Comparison of ENCODE assay signal across 9 mouse cellular contexts in the genomic region with DNA sequence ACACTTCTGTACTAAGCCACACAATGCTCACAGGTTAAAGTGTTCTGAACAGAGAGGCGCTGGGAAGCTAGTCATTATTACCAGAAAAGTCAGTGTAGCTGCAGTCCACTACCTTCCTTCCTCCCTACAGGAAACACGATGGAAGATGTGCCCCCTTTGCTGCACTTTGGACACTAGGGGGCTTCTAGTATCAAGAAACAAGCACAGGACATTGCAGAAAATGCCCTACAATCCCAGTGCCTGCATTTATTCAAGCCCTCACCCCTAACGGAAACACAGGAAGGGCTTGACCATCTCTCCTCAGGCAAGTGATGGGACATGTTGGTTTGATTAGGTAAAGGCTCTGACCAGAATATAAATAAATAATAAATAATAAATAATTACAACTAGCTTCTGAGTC. TPM values are rescaled to one million over a fixed set of nuclear protein-coding genes. Genes with fewer than 3 reads are reported as not detected.
DNase-seq lines count a peak whose midpoint lies in the region; ATAC-seq and TF ChIP-seq lines count a peak whose summit lies in the region.
"Had no signal": no experiment of that assay in that cellular context is flagged by ENCODE, and none has a peak within 500 bp of the region (broad histone marks: within the 10 kb centered on the region; RNA-seq: fewer than 3 reads in every experiment).

No protein-coding gene starts in this region.

- 22% methylated on average over 3 of the region's 3 CpGs for WGBS in hindbrain, embryonic 11.5 days
- 22% methylated on average over 3 of the region's 3 CpGs for WGBS in hindbrain, embryonic 13.5 days
- whole genome bisulfite sequencing in limb, embryonic 11.5 days, result 24% methylated on average over 3 of the region's 3 CpGs

- peak; percentile 17 to 64; a peak in 3 of 4 replicates for TF ChIP-seq CTCF in CH12.LX (conservative IDR thresholded peaks at IDR 0.05 in 1 of 2, IDR thresholded peaks at IDR 0.05 in 1 of 2; ENCODE audit: low read depth in 2 of 2, low read length in 2 of 2)

- TF ChIP-seq POLR2A in CH12.LX (IDR thresholded peaks at IDR 0.05; ENCODE audit: low read depth, low read length), result no peak

- H3K27ac ChIP-seq in hindbrain, embryonic 11.5 days (ENCODE audit: low read depth, low read length), result no peak overlapping the region
- H3K27ac ChIP-seq in hindbrain, embryonic 13.5 days, result no peak overlapping the region
- no peak overlapping the region for H3K27ac ChIP-seq in CH12.LX (ENCODE audit: insufficient read depth, low read depth)
- no peak overlapping the region for H3K27ac ChIP-seq in limb, embryonic 11.5 days (replicated peaks; ENCODE audit: low read depth, low read length)
- H3K27ac ChIP-seq: limb, embryonic 13.5 days had no signal

- no peaks in the 10 kb centered on the region for H3K36me3 ChIP-seq in hindbrain, embryonic 11.5 days (ENCODE audit: control insufficient read depth, insufficient read depth, low read length)
- no peaks in the 10 kb centered on the region for H3K36me3 ChIP-seq in hindbrain, embryonic 13.5 days
- no peaks in the 10 kb centered on the region for H3K36me3 ChIP-seq in CH12.LX (replicated peaks in 1 of 2; ENCODE audit: control insufficient read depth in 1 of 2, insufficient read depth in 1 of 2, low read length in 1 of 2)
- H3K36me3 ChIP-seq in limb, embryonic 11.5 days (ENCODE audit: control insufficient read depth, insufficient read depth, low read length), result no peaks in the 10 kb centered on the region
- H3K36me3 ChIP-seq: limb, embryonic 13.5 days had no signal

- DNase-seq in hindbrain, embryonic 11.5 days (ENCODE audit: low spot score), result peak; percentile 59
- DNase-seq in CH12.LX (ENCODE audit: extremely low read depth), result peak; percentile 19
- peak; percentile 70 for DNase-seq in brain, adult 2 months (ENCODE audit: low read depth, low spot score)
- DNase-seq in limb, embryonic 11.5 days (ENCODE audit: low spot score), result peak; percentile 64
- DNase-seq in right cerebral cortex, postnatal 4 days, result no peak
- no peak for DNase-seq in layer of hippocampus, postnatal 25 days (ENCODE audit: extremely low spot score in 1 of 2, low spot score in 1 of 2)
- DNase-seq in left cerebral cortex, adult 18-20 months (ENCODE audit: low spot score in 2 of 2), result no peak

- no peaks in the 10 kb centered on the region for H3K4me1 ChIP-seq in hindbrain, embryonic 11.5 days (replicated peaks; ENCODE audit: control insufficient read depth, insufficient read depth, low read length)
- H3K4me1 ChIP-seq in hindbrain, embryonic 13.5 days (replicated peaks), result no peaks in the 10 kb centered on the region
- peaks cover 0 to 6% of the 10 kb centered on the region in 2 experiments; a peak in 2 of 4 replicates for H3K4me1 ChIP-seq in CH12.LX (ENCODE audit: control insufficient read depth in 1 of 2, insufficient read depth in 2 of 2)
- no peaks in the 10 kb centered on the region for H3K4me1 ChIP-seq in limb, embryonic 11.5 days (ENCODE audit: control insufficient read depth, insufficient read depth, low read length)

- H3K27me3 ChIP-seq in hindbrain, embryonic 11.5 days (ENCODE audit: control insufficient read depth, insufficient read depth, low read length), result no peaks in the 10 kb centered on the region
- peaks cover 4% of the 10 kb centered on the region; the same call in 1 of the 2 replicates for H3K27me3 ChIP-seq in hindbrain, embryonic 13.5 days
- no peaks in the 10 kb centered on the region for H3K27me3 ChIP-seq in CH12.LX (replicated peaks)
- no peaks in the 10 kb centered on the region for H3K27me3 ChIP-seq in limb, embryonic 11.5 days (ENCODE audit: control insufficient read depth, insufficient read depth, low read length)

- H3K4me3 ChIP-seq in hindbrain, embryonic 11.5 days (ENCODE audit: low read depth, low read length), result no peak overlapping the region
- no peak overlapping the region for H3K4me3 ChIP-seq in hindbrain, embryonic 13.5 days
- no peak overlapping the region for H3K4me3 ChIP-seq in CH12.LX (replicated peaks in 1 of 3; ENCODE audit: low read depth in 2 of 3, low read length in 2 of 3, poor library complexity in 1 of 3)
- H3K4me3 ChIP-seq in limb, embryonic 11.5 days (ENCODE audit: low read depth, low read length), result no peak overlapping the region
- H3K4me3 ChIP-seq: limb, embryonic 13.5 days had no signal

- no peak for ATAC-seq in hindbrain, embryonic 11.5 days (ENCODE audit: low FRiP score)
- ATAC-seq in hindbrain, embryonic 13.5 days (ENCODE audit: low FRiP score), result no peak
- ATAC-seq in limb, embryonic 11.5 days (ENCODE audit: insufficient number of reproducible peaks, low FRiP score, low TSS enrichment, low read depth), result no peak

- H3K4me2 ChIP-seq in hindbrain, embryonic 11.5 days (replicated peaks; ENCODE audit: low read depth, low read length), result no peak overlapping the region
- no peak overlapping the region for H3K4me2 ChIP-seq in hindbrain, embryonic 13.5 days
- H3K4me2 ChIP-seq in CH12.LX (ENCODE audit: insufficient read depth, low read depth, poor library complexity, severe bottlenecking), result no peak overlapping the region
- H3K4me2 ChIP-seq in limb, embryonic 11.5 days (ENCODE audit: low read depth, severe bottlenecking), result no peak overlapping the region
- H3K4me2 ChIP-seq: limb, embryonic 13.5 days had no signal

- no peak overlapping the region for H3K9ac ChIP-seq in hindbrain, embryonic 11.5 days (ENCODE audit: low read depth, low read length)
- no peak overlapping the region for H3K9ac ChIP-seq in hindbrain, embryonic 13.5 days
- no peak overlapping the region for H3K9ac ChIP-seq in CH12.LX (ENCODE audit: insufficient read depth, low read depth)
- no peak overlapping the region for H3K9ac ChIP-seq in limb, embryonic 11.5 days (ENCODE audit: low read length)
- H3K9ac ChIP-seq: limb, embryonic 13.5 days had no signal

- dilution Hi-C loops in CH12.LX (cut with MboI; ENCODE audit: extremely low pct_ligation_motif_present, extremely low pct_unique_long_range_greater_than_20kb, low sequenced_read_pairs), result no loop called here

- TF ChIP-seq EP300 in CH12.LX (IDR thresholded peaks at IDR 0.05; ENCODE audit: low read length), result no peak

- H3K9me3 ChIP-seq in hindbrain, embryonic 11.5 days (ENCODE audit: control insufficient read depth, low read length), result no peaks in the 10 kb centered on the region
- H3K9me3 ChIP-seq in hindbrain, embryonic 13.5 days, result no peaks in the 10 kb centered on the region
- no peaks in the 10 kb centered on the region for H3K9me3 ChIP-seq in CH12.LX (replicated peaks; ENCODE audit: low read length)
- H3K9me3 ChIP-seq in limb, embryonic 11.5 days (ENCODE audit: control insufficient read depth, low read length), result no peaks in the 10 kb centered on the region
- H3K9me3 ChIP-seq: limb, embryonic 13.5 days had no signal

- in situ Hi-C loops in CH12.LX (cut with MboI; ENCODE audit: low pct_ligation_motif_present, low pct_unique_long_range_greater_than_20kb, low sequenced_read_pairs), result loop anchor here (10.0 kb wide), 2 partner anchors 221 to 411 kb away; no protein-coding TSS in a partner anchor

- TF ChIP-seq RAD21 in CH12.LX (IDR thresholded peaks at IDR 0.05; ENCODE audit: low read depth, low read length), result peak; percentile 52

- H3K79me2 ChIP-seq in CH12.LX (replicated peaks; ENCODE audit: control insufficient read depth, extremely low read depth, insufficient read depth, poor library complexity, severe bottlenecking), result no peaks in the 10 kb centered on the region

TF ChIP-seq in CH12.LX, 34 proteins besides CTCF, POLR2A, EP300 and RAD21:
- no peak for TF ChIP-seq ELF1 (IDR thresholded peaks at IDR 0.05; ENCODE audit: low read depth, low read length)
- peak; percentile 47 for TF ChIP-seq SMC3 (IDR thresholded peaks at IDR 0.05; ENCODE audit: low read depth, low read length)
TF ChIP-seq in CH12.LX: peak in this region for 1.

RNA-seq across cellular contexts. Expression of gene Lhfp, which starts 7.9 kb away (rescaled TPM):
- polyA plus RNA-seq in hindbrain, embryonic 11.5 days (2014; fragmentation: Nextera tagmentation; extraction: Ambion mirVana), result 45.2 and 60.5 TPM in 2 replicates
- 67.6 and 67.8 TPM in 2 replicates for polyA plus RNA-seq in hindbrain, embryonic 13.5 days (2015; fragmentation: Nextera tagmentation; extraction: Ambion mirVana)
- total RNA-seq in CH12.LX (2012; rRNA removed) (not detected in 2 replicates), CH12.LX (2014; rRNA removed) (not detected in 2 replicates)
- polyA plus RNA-seq in CH12.LX (2012; ENCODE audit: insufficient read length, low read depth), result not detected in 2 replicates
- 61.0 and 61.7 TPM in 2 replicates for polyA plus RNA-seq in limb, embryonic 11.5 days (2014; fragmentation: Nextera tagmentation; extraction: Ambion mirVana)
- 10 to 100 TPM; 18.6 to 21.1 TPM for total RNA-seq in layer of hippocampus, postnatal 25 days (2021)
- total RNA-seq in left cerebral cortex, adult 18-20 months (2021), result 10 to 100 TPM; 27.2 to 31.6 TPM

RNA-seq across cellular contexts. Expression of gene Cog6, which starts 16.4 kb away (rescaled TPM):
- polyA plus RNA-seq in hindbrain, embryonic 11.5 days (2014; fragmentation: Nextera tagmentation; extraction: Ambion mirVana), result 52.1 and 56.5 TPM in 2 replicates
- polyA plus RNA-seq in hindbrain, embryonic 13.5 days (2015; fragmentation: Nextera tagmentation; extraction: Ambion mirVana), result 53.5 and 57.6 TPM in 2 replicates
- total RNA-seq in CH12.LX (2012; rRNA removed), result 17.7 and 18.4 TPM in 2 replicates
- 25.5 and 25.8 TPM in 2 replicates for total RNA-seq in CH12.LX (2014; rRNA removed)
- 15.6 and 15.9 TPM in 2 replicates for polyA plus RNA-seq in CH12.LX (2012; ENCODE audit: insufficient read length, low read depth)
- polyA plus RNA-seq in limb, embryonic 11.5 days (2014; fragmentation: Nextera tagmentation; extraction: Ambion mirVana), result 46.7 and 48.8 TPM in 2 replicates
- 10 to 100 TPM; 32.0 to 35.9 TPM for total RNA-seq in layer of hippocampus, postnatal 25 days (2021)
- 10 to 100 TPM; 39.9 to 45.0 TPM for total RNA-seq in left cerebral cortex, adult 18-20 months (2021)

Comparison
In these comparisons a context has a peak if more than half of its experiments do, and no peak if none do; other contexts are left out.
1. DNase-seq: peak in hindbrain, embryonic 11.5 days (single experiment), CH12.LX (single experiment), brain, adult 2 months (single experiment) and limb, embryonic 11.5 days (single experiment); none in right cerebral cortex, postnatal 4 days (single experiment), layer of hippocampus, postnatal 25 days (0 of 2) and left cerebral cortex, adult 18-20 months (0 of 2).
2. RNA of gene Lhfp, which starts 7.9 kb away (polyA plus RNA-seq): 67.6 to 67.8 TPM in hindbrain, embryonic 13.5 days, 61.0 to 61.7 TPM in limb, embryonic 11.5 days and 45.2 to 60.5 TPM in hindbrain, embryonic 11.5 days; not detected in CH12.LX; every median in the first group is over 10 times any median in the second.